Mouse (Mus musculus) lung, adult 18-20 months (tissue): Measurements from ENCODE around the gene Skp1a.

Source experiments
- DNase-seq, 2 experiments: peaks; one replicate each; pipeline ENCODE4 v3.0.0; 2022; ENCODE audit warnings: mixed read lengths in 2 of 2

Skp1a gene

DNA sequence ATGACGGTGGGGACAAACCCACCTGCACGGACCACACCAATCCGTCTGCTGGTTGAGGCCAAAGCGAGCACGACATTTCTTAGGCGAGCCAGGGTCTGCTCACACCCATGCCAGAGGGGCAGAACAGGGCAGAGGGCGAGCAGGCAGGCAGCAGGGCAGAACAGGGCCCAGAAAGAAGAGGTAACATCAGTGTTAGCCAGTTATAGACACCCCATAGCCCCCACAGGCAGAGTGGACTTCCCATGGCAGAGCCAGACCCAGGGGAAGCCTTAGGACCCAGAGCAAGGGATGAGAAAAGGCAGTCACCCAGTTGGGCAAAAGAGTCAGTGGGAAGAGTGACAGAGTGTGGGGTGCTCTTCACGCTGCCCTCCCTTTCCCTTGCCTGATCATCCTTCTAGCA, 23.3 kb downstream of the Skp1a start:
- DNase-seq = peak in 1 of 2 experiments; percentile 2

DNA sequence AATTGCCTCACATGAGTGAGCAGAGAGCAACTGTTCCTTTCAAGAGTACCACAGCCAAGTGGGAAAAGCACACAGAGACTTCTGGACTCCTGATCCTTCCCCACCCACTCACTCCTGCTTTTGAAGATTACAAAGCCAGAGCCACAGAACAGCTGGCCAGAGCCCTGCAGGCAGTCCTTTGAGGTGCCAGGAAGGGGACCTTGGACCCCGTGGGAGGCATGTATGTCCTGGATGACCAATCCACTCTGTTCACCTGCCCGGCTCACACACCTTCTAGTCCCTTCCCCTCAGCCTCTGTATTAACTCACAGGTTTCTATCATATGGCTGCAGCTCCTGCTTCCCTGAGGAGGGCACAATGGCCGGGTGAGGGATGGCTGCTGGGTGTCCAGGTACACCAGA, 25.6 kb downstream of the Skp1a start:
- no peak for DNase-seq

- no peak for DNase-seq
Measured at GRCm38 (mm10) chr11:52258711-52259110, 26.9 kb downstream of the Skp1a start.

DNA sequence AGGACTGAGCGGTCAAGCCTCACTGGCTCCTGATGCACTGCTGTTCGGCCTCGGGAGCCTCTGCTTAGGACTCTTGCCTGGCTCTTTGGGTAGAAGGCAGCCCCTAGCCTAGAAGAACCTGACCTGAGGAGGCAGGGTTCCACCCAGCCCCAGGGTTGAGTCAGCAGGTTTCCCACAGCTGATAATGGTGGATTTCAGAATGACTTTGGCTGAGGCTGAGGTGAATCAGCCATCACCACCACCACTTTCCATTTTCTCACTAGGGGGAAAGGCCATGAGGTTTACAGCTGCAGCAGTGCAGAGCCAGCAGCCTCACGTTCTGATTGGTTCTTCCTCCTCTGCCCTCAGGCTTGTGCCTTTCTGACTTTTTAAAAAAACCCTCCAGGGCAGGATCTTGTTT, 29.1 kb downstream of the Skp1a start:
- DNase-seq = no peak

- DNase-seq = peak; percentile 59 to 73
Measured at GRCm38 (mm10) chr11:52261937-52262336, 30.1 kb downstream of the Skp1a start.

GRCm38 (mm10) chr11:52262338-52262737, 30.5 kb downstream of the Skp1a start:
- DNase-seq = peak in 1 of 2 experiments; percentile 2

DNA sequence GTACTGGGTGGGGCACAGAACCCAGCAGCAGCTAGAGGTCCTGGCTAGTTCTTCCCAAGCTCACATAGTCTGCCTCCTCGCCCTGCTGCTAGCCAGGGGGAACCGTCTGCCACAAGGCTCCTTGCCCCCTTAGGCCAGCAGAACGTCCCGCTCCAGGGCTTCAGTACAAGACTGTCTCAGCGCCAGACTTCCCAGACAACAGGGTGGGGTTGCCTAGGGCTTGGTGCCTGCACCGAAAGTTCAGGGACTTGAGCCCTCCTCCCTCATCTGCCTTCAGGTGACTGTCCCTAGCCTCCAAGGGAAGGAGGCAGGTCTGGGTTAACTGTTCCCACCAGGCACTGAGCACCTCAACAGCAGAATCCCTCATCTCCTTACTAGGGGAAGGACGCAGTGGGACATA, 33.1 kb downstream of the Skp1a start:
- DNase-seq = no peak

GRCm38 (mm10) chr11:52265616-52266307, 34.0 kb downstream of the Skp1a start:
- peak in 1 of 2 experiments; percentile 10 for DNase-seq

- no peak for DNase-seq
Measured at GRCm38 (mm10) chr11:52267271-52267670, 35.5 kb downstream of the Skp1a start.

DNA sequence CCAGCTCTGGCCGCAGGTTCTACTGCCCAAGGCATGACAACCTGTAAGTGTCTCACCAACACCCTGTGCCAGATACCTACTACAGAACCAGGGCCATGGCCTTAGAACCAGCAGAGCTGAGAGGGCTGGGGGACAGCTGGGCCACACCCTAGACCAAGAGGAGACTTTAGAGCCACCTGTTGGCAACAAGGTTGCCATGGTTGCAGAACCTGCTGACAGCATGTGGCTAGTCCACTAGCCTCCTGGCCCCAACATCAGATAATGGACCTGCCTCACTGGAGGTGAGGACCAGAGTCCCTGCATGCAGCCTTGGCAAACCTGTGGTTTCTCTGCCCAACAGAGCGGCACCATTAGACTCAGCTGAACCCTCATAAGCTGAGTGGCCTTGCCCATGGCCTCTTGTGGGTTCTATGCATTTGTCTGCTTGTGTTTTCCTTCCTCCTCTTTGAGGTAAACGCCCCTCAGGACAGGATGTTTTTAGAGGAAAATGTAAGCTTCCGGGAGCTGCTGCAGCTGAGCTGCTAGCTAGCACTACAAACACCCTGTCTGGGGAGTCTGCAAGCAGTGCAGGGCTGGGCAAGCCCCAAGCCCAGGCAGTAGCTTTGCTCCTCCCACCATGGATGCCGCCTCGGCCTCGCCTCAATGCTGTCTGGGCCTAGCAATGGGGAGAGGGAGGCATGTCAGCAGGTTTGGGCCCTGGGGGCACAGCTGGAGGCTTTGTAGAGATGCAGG, 36.5 kb downstream of the Skp1a start:
- peak in 1 of 2 experiments; percentile 65 for DNase-seq

- no peak for DNase-seq
Measured at GRCm38 (mm10) chr11:52269841-52270240, 38.0 kb downstream of the Skp1a start.

DNA sequence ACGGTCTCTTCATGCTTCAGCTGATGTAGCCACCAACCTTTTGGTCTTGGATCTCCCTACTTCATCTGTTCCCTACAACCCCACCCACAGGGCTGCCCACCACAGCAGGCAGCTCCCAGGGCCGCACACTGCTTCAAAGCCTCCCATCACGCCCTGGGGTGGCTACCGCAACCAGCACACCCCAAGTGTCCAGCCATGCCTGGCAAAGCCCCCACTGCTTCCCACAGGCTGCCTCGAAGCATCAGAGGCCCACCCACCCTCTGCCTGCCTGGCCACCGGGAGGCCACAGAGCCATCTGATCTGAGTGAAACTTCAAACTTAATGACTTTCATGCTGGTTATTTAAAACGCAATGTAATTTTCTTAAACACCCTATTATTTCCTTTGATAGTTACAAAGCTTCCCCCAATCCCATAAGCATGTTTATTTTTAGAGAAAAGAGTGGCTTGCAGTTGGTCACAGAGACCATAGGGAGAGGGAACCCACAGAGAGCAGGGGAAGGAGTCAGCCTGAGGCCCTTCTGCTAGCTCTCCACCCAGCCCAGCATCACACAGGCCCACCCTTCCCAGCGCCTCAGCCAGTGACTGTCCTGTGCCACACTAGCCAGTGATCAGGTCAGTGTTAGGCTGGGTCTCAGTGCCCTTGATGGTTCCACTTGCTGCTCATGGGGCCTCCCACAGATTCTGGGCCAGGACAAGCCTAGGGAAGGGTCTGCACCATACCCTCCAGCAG, 40.1 kb downstream of the Skp1a start:
- no peak for DNase-seq

- no peak for DNase-seq
Measured at GRCm38 (mm10) chr11:52272619-52273018, 40.8 kb downstream of the Skp1a start.

DNA sequence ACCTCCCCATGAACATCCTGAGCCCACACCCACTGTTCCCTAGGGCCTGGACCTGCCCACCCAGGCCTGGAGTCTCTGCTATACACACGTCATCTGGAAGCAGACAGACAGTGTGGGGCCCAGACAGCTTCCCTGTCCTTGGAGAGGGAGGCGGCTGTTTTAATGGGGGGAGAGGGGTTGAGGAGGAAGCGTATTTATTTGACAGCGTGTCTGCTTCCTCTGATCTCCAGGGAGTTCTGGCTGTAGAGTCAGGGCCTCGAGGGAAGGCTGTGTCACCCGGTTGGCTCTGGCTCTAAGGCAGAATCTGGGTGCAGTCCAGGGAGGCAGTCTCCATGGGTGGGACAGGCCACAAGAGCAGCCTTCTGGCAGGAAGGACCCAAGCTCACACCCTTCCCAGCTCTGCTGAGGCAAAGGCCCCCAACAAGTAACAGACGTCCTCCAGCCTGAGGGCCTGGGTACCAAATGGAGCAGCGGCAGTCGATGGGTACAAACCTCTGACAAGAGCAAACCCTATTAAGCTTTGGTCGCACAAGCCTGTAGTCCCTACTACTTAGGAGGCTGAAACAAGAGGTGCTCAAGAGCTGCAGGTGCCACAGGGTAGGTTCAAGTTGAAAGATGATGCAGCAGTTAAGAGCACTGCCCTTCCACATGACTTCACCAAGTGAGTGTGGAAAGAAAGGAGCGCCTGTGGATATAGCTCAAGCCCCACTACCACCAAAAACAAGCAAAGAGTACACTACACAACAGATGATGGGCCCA, 41.6 kb downstream of the Skp1a start:
- DNase-seq = peak; percentile 77 to 81

DNA sequence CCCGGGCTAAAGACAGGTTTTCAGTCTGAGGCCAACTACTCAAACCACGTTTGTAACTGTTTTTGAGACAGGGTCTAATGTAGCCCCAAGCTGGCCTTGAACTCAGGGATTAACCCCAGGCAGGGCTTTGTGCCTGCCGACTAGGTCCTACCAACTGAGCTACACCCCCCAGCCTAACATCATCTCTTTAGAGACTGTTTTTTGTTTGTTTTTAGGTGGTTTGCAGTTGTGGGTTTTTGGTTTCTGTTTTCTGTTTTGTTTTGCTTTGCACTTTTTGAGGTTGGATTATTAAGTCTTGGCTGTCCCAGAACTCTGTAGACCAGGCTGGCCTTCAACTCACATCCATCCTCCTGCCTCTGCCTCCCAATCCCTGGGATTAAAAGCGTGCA, 42.1 kb downstream of the Skp1a start:
- DNase-seq = no peak

- peak in 1 of 2 experiments; percentile 34 for DNase-seq
Measured at GRCm38 (mm10) chr11:52274456-52275112, 42.8 kb downstream of the Skp1a start.

DNA sequence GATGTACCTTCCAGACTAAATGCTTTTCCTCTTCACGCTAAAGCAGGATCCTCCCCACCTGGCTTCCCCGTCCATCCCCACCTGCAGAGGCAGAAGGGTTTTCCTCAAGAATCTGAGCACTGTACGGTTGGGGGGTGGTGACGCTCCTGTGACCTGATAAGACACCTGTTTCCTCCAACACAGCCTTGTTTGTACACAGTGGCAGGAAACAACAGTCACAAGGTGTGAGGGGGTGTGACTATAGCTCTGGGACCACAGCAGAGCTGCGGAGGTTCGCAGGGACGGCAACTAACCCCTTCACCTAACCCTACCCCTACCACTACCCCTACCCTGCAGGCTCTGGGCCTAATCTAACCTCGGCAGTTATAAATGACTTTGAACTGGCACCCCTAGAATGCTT, 43.6 kb downstream of the Skp1a start:
- no peak for DNase-seq

DNA sequence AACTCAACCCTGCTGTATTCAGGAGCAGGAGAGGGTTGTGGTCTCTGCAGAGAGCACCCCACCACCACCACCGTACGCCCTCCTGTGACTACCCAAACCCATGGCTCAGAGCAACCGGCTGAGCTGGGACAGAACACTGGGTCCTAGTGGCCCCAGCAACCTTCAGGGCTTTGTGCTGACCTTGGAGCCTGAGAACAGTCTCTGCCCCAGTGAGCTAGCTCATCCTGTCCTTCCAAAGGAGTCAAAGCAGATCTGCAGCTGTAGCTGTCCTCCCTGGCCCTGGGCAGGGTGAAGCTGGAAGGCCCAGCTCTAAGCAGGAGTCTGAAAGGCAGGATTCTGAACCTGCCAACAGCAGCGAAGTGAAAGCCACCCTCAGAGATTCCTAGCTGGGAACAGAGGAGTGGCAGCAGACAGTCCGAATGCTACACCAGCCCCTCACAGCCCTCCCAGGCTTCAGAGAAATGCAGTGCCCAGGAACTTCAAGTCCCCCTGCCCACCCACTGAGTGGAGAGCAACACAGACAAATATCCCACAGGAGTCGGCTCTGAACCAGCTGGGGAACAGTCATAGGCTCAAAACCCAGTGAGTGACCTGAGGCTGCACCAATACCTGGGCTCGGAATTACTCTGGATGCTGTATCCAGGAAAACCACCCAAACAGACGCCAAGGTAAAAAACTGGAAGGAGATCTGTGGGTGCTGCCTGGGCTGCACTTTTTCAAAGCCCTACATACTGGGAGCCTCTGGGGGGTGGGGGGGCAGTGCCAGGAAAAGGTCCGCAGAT, 44.2 kb downstream of the Skp1a start:
- no peak for DNase-seq

GRCm38 (mm10) chr11:52276961-52277391, 45.2 kb downstream of the Skp1a start:
- no peak for DNase-seq

GRCm38 (mm10) chr11:52277433-52278150, 45.8 kb downstream of the Skp1a start:
- no peak for DNase-seq

DNA sequence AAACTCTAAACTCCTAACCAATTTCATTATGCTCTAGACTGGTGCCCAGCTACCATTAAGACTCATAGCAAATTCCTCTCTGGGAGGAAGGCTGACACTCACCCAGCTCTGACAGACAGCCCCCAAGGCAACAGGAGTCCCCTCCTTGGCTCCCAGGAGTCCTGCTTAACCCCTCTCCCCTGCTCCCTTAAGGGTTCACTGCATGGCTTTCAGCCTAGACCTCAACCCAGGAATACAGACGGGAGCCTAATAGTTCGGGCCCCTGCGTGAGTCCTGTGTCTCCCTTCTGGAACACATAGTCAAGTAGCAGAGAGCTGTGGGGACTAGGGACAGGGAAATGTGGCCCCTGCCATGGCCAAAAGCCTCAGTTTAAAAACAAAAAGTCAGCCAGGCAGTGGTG, 46.4 kb downstream of the Skp1a start:
- DNase-seq = no peak
